8 mouse cellular contexts compared by ENCODE assay signal in the genomic region with DNA sequence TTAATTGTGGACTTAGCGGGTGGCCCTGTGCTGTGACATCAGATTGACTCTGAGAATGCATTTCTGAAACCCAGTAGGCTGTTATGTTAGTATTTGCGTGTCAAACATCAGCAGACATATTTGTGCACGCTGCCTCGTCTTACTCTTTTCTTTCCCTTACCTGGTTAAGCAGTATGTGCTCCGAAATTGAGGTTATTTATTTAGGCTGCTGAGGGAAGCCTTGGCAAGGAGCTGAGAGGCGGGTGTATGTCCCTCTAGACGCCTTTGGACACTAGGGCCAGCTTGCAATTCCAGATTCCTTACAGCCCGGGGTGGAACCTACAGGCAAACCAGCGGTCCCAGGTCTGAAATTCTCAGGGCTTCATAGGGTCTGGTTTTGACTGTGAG. TPM values are rescaled to one million over a fixed set of nuclear protein-coding genes. Genes with fewer than 3 reads are reported as not detected.
DNase-seq lines count a peak whose midpoint lies in the region; ATAC-seq and TF ChIP-seq lines count a peak whose summit lies in the region.

No protein-coding gene starts in this region.

- 41% methylated on average over 9 of the region's 9 CpGs for WGBS in lung, postnatal 0 days
- 27% methylated on average over 9 of the region's 9 CpGs for WGBS in heart, embryonic 14.5 days
- WGBS in liver, embryonic 13.5 days (ENCODE audit: insufficient replicate concordance): 39% methylated on average over 9 of the region's 9 CpGs

- H3K4me1 ChIP-seq in lung, postnatal 0 days (ENCODE audit: insufficient read depth, low read depth, low read length): peaks cover 11% of the 10 kb centered on the region; the same call in 1 of the 2 replicates
- H3K4me1 ChIP-seq in heart, embryonic 14.5 days (ENCODE audit: control insufficient read depth in 2 of 2, insufficient read depth in 2 of 2, low read length in 2 of 2): peaks cover 28 to 62% of the 10 kb centered on the region in 2 experiments
- H3K4me1 ChIP-seq in liver, embryonic 13.5 days (replicated peaks): peaks cover 63% of the 10 kb centered on the region

- DNase-seq in lung, postnatal 0 days (ENCODE audit: low spot score): no peak
- no peak for DNase-seq in lung, adult 18-20 months
- DNase-seq in liver, embryonic 13.5 days: no peak
- DNase-seq in yolk sac, embryonic 10.5 days (ENCODE audit: low spot score): peak; percentile 37
- DNase-seq in right cerebral cortex, postnatal 4 days: no peak
- no peak for DNase-seq in spleen, postnatal 4 days (ENCODE audit: low spot score in 2 of 2)

- H3K27ac ChIP-seq in lung, postnatal 0 days (ENCODE audit: low read length): no peak overlapping the region
- 0 out of 4 replicates have a peak overlapping the region, but pooled peaks of 1 of the 2 experiments have one; percentile 10 for H3K27ac ChIP-seq in heart, embryonic 14.5 days (replicated peaks in 1 of 2; ENCODE audit: control insufficient read depth in 1 of 2, insufficient read depth in 1 of 2, low read depth in 2 of 2, low read length in 2 of 2)
- H3K27ac ChIP-seq in liver, embryonic 13.5 days: no peak overlapping the region

- peak overlapping the region; percentile 92 for H3K4me2 ChIP-seq in lung, postnatal 0 days (replicated peaks; ENCODE audit: low read depth, low read length)
- peak overlapping the region; percentile 99 for H3K4me2 ChIP-seq in heart, embryonic 14.5 days (ENCODE audit: low read length)
- H3K4me2 ChIP-seq in liver, embryonic 13.5 days: peak overlapping the region; percentile 72

- H3K4me3 ChIP-seq in lung, postnatal 0 days (ENCODE audit: low read depth, low read length): 0 out of 2 replicates have a peak overlapping the region, but pooled peaks have one; percentile 79
- H3K4me3 ChIP-seq in heart, embryonic 14.5 days (ENCODE audit: control insufficient read depth in 1 of 2, insufficient read depth in 1 of 2, low read depth in 1 of 2, low read length in 2 of 2): peak overlapping the region; percentile 65 to 81; a peak in 3 of 4 replicates
- H3K4me3 ChIP-seq in liver, embryonic 13.5 days (replicated peaks): peak overlapping the region; percentile 65

- no peak for ATAC-seq in lung, postnatal 0 days
- no peak for ATAC-seq in heart, embryonic 14.5 days (ENCODE audit: insufficient number of reproducible peaks, insufficient read depth, low FRiP score, low read depth)
- no peak for ATAC-seq in liver, embryonic 13.5 days (ENCODE audit: low read depth)
- no peak for ATAC-seq in erythroid progenitor cell, adult 5-6 weeks (replicated peaks; ENCODE audit: low FRiP score, poor library complexity, severe bottlenecking)

- no peak for TF ChIP-seq EP300 in lung, postnatal 0 days (IDR thresholded peaks at IDR 0.05)

- H3K9ac ChIP-seq in lung, postnatal 0 days (replicated peaks; ENCODE audit: low read depth): no peak overlapping the region
- peak overlapping the region; percentile 93 for H3K9ac ChIP-seq in heart, embryonic 14.5 days (ENCODE audit: low read length)
- H3K9ac ChIP-seq in liver, embryonic 13.5 days: no peak overlapping the region; the same call in 1 of the 2 replicates

- no peaks in the 10 kb centered on the region for H3K36me3 ChIP-seq in lung, postnatal 0 days (ENCODE audit: insufficient read depth, low read length)
- H3K36me3 ChIP-seq in heart, embryonic 14.5 days (ENCODE audit: control insufficient read depth, insufficient read depth, low read length): 0 out of 2 replicates have a peak, but pooled peaks cover 3% of the 10 kb centered on the region
- H3K36me3 ChIP-seq in liver, embryonic 13.5 days: no peaks in the 10 kb centered on the region

- TF ChIP-seq CTCF in lung, postnatal 0 days (IDR thresholded peaks at IDR 0.05): no peak

- H3K9me3 ChIP-seq in lung, postnatal 0 days (ENCODE audit: low read length): no peaks in the 10 kb centered on the region
- H3K9me3 ChIP-seq in heart, embryonic 14.5 days (ENCODE audit: control insufficient read depth, low read length): no peaks in the 10 kb centered on the region
- no peaks in the 10 kb centered on the region for H3K9me3 ChIP-seq in liver, embryonic 13.5 days (replicated peaks)

- no peaks in the 10 kb centered on the region for H3K27me3 ChIP-seq in lung, postnatal 0 days (replicated peaks; ENCODE audit: insufficient read depth, low read length)
- H3K27me3 ChIP-seq in heart, embryonic 14.5 days (ENCODE audit: control insufficient read depth, insufficient read depth, low read length): no peaks in the 10 kb centered on the region
- peaks cover 96% of the 10 kb centered on the region for H3K27me3 ChIP-seq in liver, embryonic 13.5 days

RNA-seq across cellular contexts. Expression of gene Tcf7l2, which starts 3.6 kb away (rescaled TPM):
- polyA plus RNA-seq in lung, postnatal 0 days (2015; fragmentation: Nextera tagmentation; extraction: Ambion mirVana): 43.9 and 44.4 TPM in 2 replicates
- 56.7 and 58.0 TPM in 2 replicates for polyA plus RNA-seq in heart, embryonic 14.5 days (2014; fragmentation: Nextera tagmentation; extraction: Ambion mirVana)
- polyA plus RNA-seq in liver, embryonic 13.5 days (2015; fragmentation: Nextera tagmentation; extraction: Ambion mirVana): 17.8 and 23.4 TPM in 2 replicates
- total RNA-seq in erythroid progenitor cell, adult 5-6 weeks (2015; ENCODE audit: low replicate concordance): 8.4 and 22.3 TPM in 2 replicates
- total RNA-seq in erythroid progenitor cell, adult 5-6 weeks (2017; ENCODE audit: low replicate concordance): 0.61 and 2.1 TPM in 2 replicates
